Mouse (Mus musculus) stomach, postnatal 0 days (tissue): ENCODE measurements around the gene Fip1l1.

Experiments
- CTCF ChIP-seq: IDR thresholded peaks from 2 replicates; pipeline ENCODE4 v1.5.1; 2016; ENCODE audit warnings: antibody characterized with exemption, low read depth, mild to moderate bottlenecking, moderate library complexity
- EP300 ChIP-seq: optimal IDR thresholded peaks from 2 replicates; pipeline ENCODE3; 2016; ENCODE audit warnings: antibody characterized with exemption

GRCm38 (mm10) chr5:74561151-74561550, 25.9 kb downstream of the Fip1l1 start:
- TF ChIP-seq CTCF (no peak), EP300 (no peak)
